Mouse (Mus musculus) liver, adult 2 months (tissue): Measurements from ENCODE around the gene Elp4. TPM values are rescaled to one million over a fixed set of nuclear protein-coding genes. Genes with fewer than 3 reads are reported as not detected.
A peak's percentile ranks its signal among the peaks of the same experiment; 100 is the strongest.

Experiments used
- DNase-seq: peaks from one replicate; pipeline ENCODE4 v3.0.0-alpha.2; 2011; ENCODE audit warnings: low read depth, low spot score; ENCODE audit errors: extremely low read depth
- H3K27ac ChIP-seq: fragments of 200-500 bp; replicated peaks from 2 replicates; pipeline ENCODE4 v1.5.1; 2012; ENCODE audit warnings: low read depth, mild to moderate bottlenecking, control low read depth, inconsistent platforms, low read length; ENCODE audit not compliant: insufficient read depth
- H3K27me3 ChIP-seq: fragments of 200-500 bp; 2 replicates; pipeline ENCODE4 v1.6.1; 2012; ENCODE audit warnings: mild to moderate bottlenecking, moderate library complexity, low read length, inconsistent platforms; ENCODE audit not compliant: control insufficient read depth, insufficient read depth
- H3K36me3 ChIP-seq: fragments of 200-500 bp; 2 replicates; pipeline ENCODE4 v1.6.1; 2012; ENCODE audit warnings: low read length, inconsistent platforms; ENCODE audit not compliant: control insufficient read depth, insufficient read depth
- H3K4me1 ChIP-seq: fragments of 200-500 bp; 2 replicates; pipeline ENCODE4 v1.6.1; 2011; ENCODE audit warnings: low read length; ENCODE audit not compliant: control insufficient read depth, insufficient read depth
- H3K4me3 ChIP-seq: fragments of 200-500 bp; 2 replicates; pipeline ENCODE4 v1.5.1; 2011; ENCODE audit warnings: low read depth, mild to moderate bottlenecking, control low read depth, low read length, moderate library complexity; ENCODE audit not compliant: insufficient read depth
- H3K79me2 ChIP-seq: fragments of 200-500 bp; 2 replicates; pipeline ENCODE4 v1.6.1; 2012; ENCODE audit warnings: inconsistent platforms, mild to moderate bottlenecking, low read length, moderate library complexity; ENCODE audit not compliant: control insufficient read depth, insufficient read depth
- H3K9ac ChIP-seq: fragments of 200-500 bp; 2 replicates; pipeline ENCODE4 v1.6.1; 2012; ENCODE audit warnings: low read depth, mild to moderate bottlenecking, control low read depth, inconsistent platforms, low read length
- CTCF ChIP-seq: fragments of 200-500 bp; IDR thresholded peaks from 2 replicates; pipeline ENCODE4 v1.5.1; 2011; ENCODE audit warnings: low read depth, low read length, control low read depth
- POLR2A ChIP-seq: fragments of 200-500 bp; IDR thresholded peaks from 2 replicates; pipeline ENCODE4 v1.6.1; 2011; ENCODE audit warnings: low read length, control low read depth; ENCODE audit not compliant: insufficient read depth; ENCODE audit errors: extremely low read depth
- WGBS: fragments of 180-500 bp; shearing (Covaris S2); methylation state at CpG from one replicate; pipeline ENCODE4 v1.1.7; 2018; 5-methylcytosine and 5-hydroxymethylcytosine counted together
- polyA plus RNA-seq: library from polyadenylated mRNA; depleted of rRNA; stranded (reverse); fragments of >200 nt; gene quantifications from 2 replicates; pipeline ENCODE4 v1.2.3, GENCODE M21; 2012
- total RNA-seq: library from RNA; depleted of rRNA; stranded (reverse); fragments of >200 nt; gene quantifications from 2 replicates; pipeline ENCODE4 v1.2.3, GENCODE M21; 2014

Elp4 gene
- total and polyA plus RNA-seq, 2 experiments: 7.7 to 16.2 TPM

DNA sequence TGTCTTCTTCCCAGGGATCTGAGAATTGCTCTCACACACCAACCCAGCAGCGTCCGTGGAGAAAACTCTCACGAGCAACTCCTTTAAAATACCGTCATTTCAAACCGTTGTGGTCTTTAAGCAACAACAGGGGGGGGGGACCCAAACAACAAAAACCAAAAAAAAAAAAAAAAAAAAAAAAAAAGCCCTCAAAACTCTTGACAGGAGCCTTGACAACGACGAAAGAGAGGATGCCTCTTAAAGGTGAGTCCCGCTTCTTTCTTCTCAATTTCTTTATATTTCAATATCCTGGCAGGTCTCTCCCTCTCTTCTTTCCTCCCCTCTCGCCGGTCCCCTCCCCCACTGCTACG, 228.7 kb downstream of the Elp4 start:
- WGBS: 1% methylated on average over 11 of the region's 11 CpGs
- H3K27me3 ChIP-seq: peaks cover 56% of the 10 kb centered on the region

DNA sequence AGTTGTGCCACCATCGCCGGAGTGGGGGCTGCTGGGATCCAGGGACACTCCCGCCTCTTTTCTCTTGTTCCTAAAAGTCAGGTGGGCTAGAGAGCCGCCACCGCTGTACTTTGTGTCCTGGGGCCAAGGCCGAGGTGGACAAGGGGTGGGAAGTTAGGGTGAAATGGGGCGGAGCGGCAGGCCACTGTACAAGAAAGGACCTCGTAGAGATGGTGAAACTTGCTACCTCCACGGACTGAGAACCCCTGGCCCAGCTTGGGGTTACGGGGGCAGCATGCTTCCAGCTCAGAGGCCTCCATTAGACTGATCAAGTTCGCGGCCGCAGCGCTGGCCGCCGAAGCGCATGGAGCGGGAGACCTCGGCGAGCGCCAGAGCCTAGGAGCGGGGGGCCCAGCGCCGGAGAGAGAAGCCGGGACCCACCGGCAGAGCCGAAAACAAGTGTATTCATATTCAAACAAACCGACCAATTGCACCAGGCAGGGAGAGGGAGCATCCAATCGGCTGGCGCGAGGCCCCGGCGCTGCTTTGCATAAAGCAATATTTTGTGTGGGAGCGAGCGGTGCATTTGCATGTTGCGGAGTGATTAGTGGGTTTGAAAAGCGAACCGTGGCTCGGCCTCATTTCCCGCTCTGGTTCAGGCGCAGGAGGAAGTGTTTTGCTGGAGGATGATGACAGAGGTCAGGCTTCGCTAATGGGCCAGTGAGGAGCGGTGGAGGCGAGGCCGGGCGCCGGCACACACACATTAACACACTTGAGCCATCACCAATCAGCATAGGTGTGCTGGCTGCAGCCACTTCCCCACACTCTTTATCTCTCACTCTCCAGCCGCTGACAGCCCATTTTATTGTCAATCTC, 229.3 kb downstream of the Elp4 start:
- 3% methylated on average over 49 of the region's 49 CpGs for WGBS
- Histone ChIP-seq H3K27me3 (peaks cover 54% of the 10 kb centered on the region), H3K27ac (no peak overlapping the region), H3K36me3 (no peaks in the 10 kb centered on the region), H3K9ac (no peak overlapping the region), H3K79me2 (no peaks in the 10 kb centered on the region), H3K4me1 (peaks cover 21% of the 10 kb centered on the region), H3K4me3 (peak overlapping the region; percentile 32; the same call in 1 of the 2 replicates)
- TF ChIP-seq POLR2A (no peak), CTCF (no peak)
- DNase-seq: peak; percentile 56

More for the DNA sequence above, 228.7 kb downstream of the Elp4 start:
- H3K36me3 ChIP-seq: no peaks in the 10 kb centered on the region
- H3K79me2 ChIP-seq: no peaks in the 10 kb centered on the region
- DNase-seq: no peak
- no peak overlapping the region; the same call in 1 of the 2 replicates for H3K4me3 ChIP-seq
- no peak overlapping the region for H3K9ac ChIP-seq
- H3K27ac ChIP-seq: no peak overlapping the region
- no peak for TF ChIP-seq POLR2A
- peaks cover 21% of the 10 kb centered on the region for H3K4me1 ChIP-seq

DNA sequence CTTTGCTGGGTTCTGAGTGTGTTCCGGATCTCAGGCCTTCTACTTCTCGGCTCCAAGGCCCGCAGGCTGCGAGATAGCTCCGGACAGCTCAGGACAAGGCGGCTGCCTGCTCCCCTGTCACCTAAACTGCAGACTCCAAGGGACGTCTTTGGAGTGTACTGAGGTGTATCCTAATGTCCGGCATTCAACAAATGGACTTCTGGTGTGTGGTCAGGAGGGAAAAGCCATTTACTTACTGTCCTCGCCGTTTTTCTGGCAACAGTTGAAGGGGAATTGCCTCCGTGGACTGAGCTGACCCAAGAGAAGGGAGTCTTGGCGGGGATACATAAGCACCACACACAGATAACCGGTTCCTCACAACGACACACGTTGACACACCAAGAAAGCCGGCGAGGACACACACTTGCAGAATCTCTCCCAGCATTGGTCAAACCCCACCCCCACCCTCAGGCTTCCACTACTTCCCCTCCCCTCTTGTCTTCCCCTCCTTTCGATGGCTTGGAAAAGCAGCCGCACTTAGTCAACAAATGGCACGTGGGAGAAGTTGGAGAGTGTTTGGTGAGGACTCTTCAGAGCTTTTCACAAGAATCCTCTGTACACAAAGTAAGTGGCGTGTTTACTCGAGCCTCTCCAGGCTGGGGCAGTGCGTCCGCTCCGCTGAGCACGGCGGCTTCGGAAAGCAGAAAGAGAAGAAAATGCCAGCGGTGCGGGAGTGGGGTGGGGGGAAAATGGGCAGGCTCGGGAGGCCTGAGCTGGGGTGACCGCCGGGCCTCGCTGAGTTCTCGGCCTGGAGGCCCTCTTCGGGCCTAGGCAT, 230.1 kb downstream of the Elp4 start:
- Histone ChIP-seq H3K9ac (no peak overlapping the region), H3K27me3 (peaks cover 55% of the 10 kb centered on the region), H3K36me3 (no peaks in the 10 kb centered on the region), H3K27ac (no peak overlapping the region), H3K79me2 (no peaks in the 10 kb centered on the region), H3K4me1 (peaks cover 21% of the 10 kb centered on the region), H3K4me3 (peak overlapping the region; percentile 32; the same call in 1 of the 2 replicates)
- DNase-seq: peak; percentile 11
- 4% methylated on average over 35 of the region's 36 CpGs for WGBS
- no peak for TF ChIP-seq POLR2A
- TF ChIP-seq CTCF: no peak

DNA sequence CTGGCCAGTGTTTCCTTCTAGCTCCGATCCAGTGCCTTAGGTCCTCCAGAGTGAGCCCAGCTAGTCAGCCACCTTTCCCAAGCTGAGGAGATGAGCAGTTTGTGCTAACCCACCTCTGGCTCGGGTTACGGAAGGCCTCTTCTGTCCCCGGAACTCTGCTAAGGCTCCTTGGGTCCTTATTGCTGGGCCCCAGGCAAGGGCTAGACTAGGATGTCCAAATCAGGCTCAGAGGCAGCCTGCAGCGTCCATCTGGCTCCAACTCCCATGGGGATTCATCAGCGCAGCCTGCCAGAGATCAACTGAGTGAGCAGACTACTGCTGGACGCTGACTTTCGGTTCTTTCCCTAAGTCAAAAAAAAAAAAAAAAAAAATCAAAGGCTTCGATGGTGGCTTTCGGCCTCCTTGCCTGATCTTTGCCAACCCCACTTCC, 230.7 kb downstream of the Elp4 start:
- WGBS: 10% methylated on average over 10 of the region's 10 CpGs

DNA sequence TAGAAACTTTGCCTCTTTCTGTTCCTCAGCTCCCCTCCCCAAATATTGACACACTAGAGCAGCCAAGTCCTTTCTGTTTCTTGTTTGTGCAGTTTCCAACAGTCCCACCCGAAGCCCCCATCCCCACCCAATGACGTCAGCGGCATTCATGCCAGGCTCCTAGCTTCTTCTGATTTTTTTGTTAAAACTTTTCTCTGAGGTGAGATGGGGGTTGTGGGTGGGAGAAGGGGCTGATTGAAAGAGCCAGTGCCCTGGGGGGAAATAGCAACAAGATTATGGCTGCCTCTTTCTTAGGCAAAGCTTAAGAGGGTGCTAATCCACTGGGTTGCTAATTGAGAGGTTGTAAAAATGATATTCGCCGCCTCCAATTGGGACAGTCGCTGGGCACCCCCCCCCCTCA, 231.3 kb downstream of the Elp4 start:
- DNase-seq: no peak
- peaks cover 62% of the 10 kb centered on the region for H3K27me3 ChIP-seq
- no peak overlapping the region for H3K9ac ChIP-seq
- H3K27ac ChIP-seq: no peak overlapping the region
- TF ChIP-seq POLR2A (no peak), CTCF (no peak)
- H3K36me3 ChIP-seq: no peaks in the 10 kb centered on the region
- no peaks in the 10 kb centered on the region for H3K79me2 ChIP-seq
- peaks cover 21% of the 10 kb centered on the region for H3K4me1 ChIP-seq
- H3K4me3 ChIP-seq: no peak overlapping the region
- 6% methylated on average over 6 of the region's 6 CpGs for WGBS

More for the DNA sequence above, 230.7 kb downstream of the Elp4 start:
- Histone ChIP-seq H3K27me3 (peaks cover 56% of the 10 kb centered on the region), H3K4me1 (peaks cover 21% of the 10 kb centered on the region), H3K9ac (no peak overlapping the region), H3K79me2 (no peaks in the 10 kb centered on the region), H3K4me3 (peak overlapping the region; percentile 13; the same call in 1 of the 2 replicates), H3K27ac (no peak overlapping the region), H3K36me3 (no peaks in the 10 kb centered on the region)
- peak; percentile 12 for DNase-seq
- TF ChIP-seq CTCF: no peak
- TF ChIP-seq POLR2A: no peak
